Mouse (Mus musculus): Measurements from ENCODE around the gene Tmem245. TPM values are rescaled to one million over a fixed set of nuclear protein-coding genes. Genes with fewer than 3 reads are reported as not detected.

The Tmem245 gene
- polyA plus RNA-seq, 1 experiment from 2014 or later = 17.3 TPM

DNA sequence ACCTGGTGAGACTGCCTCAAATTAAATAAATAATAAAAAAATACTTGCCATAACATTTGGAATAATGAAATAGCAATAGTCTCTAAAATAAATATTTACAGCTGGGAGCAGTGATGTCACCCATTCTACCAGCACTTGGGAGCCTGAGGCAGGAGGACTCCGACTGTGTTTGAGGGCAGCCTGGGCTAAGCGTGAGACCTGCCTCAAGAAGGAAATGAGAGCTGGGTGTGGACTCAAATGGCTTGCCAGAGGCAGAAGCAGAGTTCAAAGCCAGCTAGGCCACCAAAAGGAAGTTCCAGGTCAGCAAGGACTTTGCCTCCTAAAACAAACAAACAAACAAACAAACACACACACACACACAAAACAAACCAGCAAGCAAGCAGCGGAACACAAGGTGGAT is 99.8 kb downstream of the Tmem245 start:
- Histone ChIP-seq H3K4me2 (ENCODE audit: low read depth, low read length) (no peak overlapping the region), H3K36me3 (ENCODE audit: control insufficient read depth, insufficient read depth) (peaks cover 12% of the 10 kb centered on the region; the same call in 1 of the 2 replicates), H3K9me3 (replicated peaks; ENCODE audit: control insufficient read depth, low read length) (peaks cover 5% of the 10 kb centered on the region; the same call in 1 of the 2 replicates), H3K27me3 (ENCODE audit: control insufficient read depth, insufficient read depth, low read length) (no peaks in the 10 kb centered on the region), H3K4me1 (ENCODE audit: control insufficient read depth, insufficient read depth, low read length) (peaks cover 6% of the 10 kb centered on the region), H3K27ac (ENCODE audit: low read length) (no peak overlapping the region), H3K9ac (ENCODE audit: low read length) (no peak overlapping the region), H3K4me3 (ENCODE audit: low read length) (no peak overlapping the region)
- WGBS = 83% methylated on average over 3 of the region's 3 CpGs
- ATAC-seq (replicated peaks; ENCODE audit: extremely low read depth, insufficient read depth, low FRiP score) = no peak

DNA sequence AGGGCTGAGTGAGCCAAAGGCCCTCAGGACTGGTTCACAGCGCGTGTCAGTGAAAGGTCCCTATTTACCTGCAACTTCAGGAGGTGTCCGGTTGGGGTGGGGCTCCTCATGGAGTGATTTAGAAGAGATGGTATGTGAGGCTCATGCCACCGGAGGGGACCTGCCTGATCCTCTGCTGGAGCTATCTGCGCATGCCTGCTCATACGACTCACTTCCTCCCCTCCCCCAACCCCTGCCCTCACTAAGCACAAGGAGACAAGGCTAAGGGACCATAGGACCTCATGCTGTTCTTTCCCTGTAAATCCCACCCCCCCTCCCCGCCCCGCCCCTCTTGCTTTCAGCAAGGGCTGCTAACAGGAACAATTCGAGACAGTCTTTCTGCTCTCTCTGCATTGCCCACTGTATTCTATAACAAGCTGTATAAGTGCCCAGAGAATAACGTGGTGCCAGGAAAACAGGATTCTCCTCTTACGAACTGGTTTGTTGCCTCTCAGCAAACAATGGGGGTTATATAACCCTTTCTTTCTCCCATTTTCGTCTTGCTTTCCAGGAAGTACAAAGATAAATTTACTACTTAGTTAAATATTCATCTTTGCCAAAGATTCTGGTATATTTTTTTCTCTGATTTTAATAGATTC is 101.2 kb downstream of the Tmem245 start:
- Histone ChIP-seq H3K36me3 (ENCODE audit: control insufficient read depth, insufficient read depth) (peaks cover 12% of the 10 kb centered on the region; the same call in 1 of the 2 replicates), H3K27ac (ENCODE audit: low read length) (no peak overlapping the region), H3K4me1 (ENCODE audit: control insufficient read depth, insufficient read depth, low read length) (peaks cover 6% of the 10 kb centered on the region), H3K4me3 (ENCODE audit: low read length) (no peak overlapping the region), H3K9ac (ENCODE audit: low read length) (no peak overlapping the region), H3K27me3 (ENCODE audit: control insufficient read depth, insufficient read depth, low read length) (no peaks in the 10 kb centered on the region), H3K4me2 (ENCODE audit: low read depth, low read length) (no peak overlapping the region), H3K9me3 (replicated peaks; ENCODE audit: control insufficient read depth, low read length) (peaks cover 5% of the 10 kb centered on the region; the same call in 1 of the 2 replicates)
- WGBS = 60% methylated on average over 12 of the region's 12 CpGs
- no peak for ATAC-seq (replicated peaks; ENCODE audit: extremely low read depth, insufficient read depth, low FRiP score)

DNA sequence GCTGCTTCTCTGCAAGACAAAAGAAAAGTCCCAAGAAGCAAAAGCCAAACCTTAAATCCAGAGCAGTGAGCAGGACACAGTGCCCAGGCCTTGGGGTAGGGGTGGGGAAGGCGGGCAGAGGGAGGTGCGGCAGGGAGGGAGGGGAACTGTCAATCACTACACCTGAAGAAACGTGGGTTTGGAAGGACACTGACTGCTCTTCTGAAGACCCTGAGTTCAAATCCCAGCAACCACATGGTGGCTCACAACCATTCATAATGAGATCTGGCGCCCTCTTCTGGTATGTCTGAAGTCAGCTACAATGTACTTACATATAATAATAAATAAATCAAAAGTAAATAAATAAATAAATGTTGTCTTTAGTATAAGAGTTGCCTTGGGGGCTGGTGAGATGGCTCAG is 102.3 kb downstream of the Tmem245 start:
- no peak overlapping the region for H3K27ac ChIP-seq (ENCODE audit: low read length)
- ATAC-seq (replicated peaks; ENCODE audit: extremely low read depth, insufficient read depth, low FRiP score) = no peak
- no peak overlapping the region for H3K9ac ChIP-seq (ENCODE audit: low read length)
- peaks cover 5% of the 10 kb centered on the region; the same call in 1 of the 2 replicates for H3K9me3 ChIP-seq (replicated peaks; ENCODE audit: control insufficient read depth, low read length)
- H3K36me3 ChIP-seq (ENCODE audit: control insufficient read depth, insufficient read depth) = peaks cover 12% of the 10 kb centered on the region; the same call in 1 of the 2 replicates
- no peaks in the 10 kb centered on the region for H3K27me3 ChIP-seq (ENCODE audit: control insufficient read depth, insufficient read depth, low read length)
- WGBS = 90% methylated on average over 4 of the region's 4 CpGs
- no peak overlapping the region for H3K4me2 ChIP-seq (ENCODE audit: low read depth, low read length)
- H3K4me3 ChIP-seq (ENCODE audit: low read length) = no peak overlapping the region
- H3K4me1 ChIP-seq (ENCODE audit: control insufficient read depth, insufficient read depth, low read length) = no peaks in the 10 kb centered on the region

DNA sequence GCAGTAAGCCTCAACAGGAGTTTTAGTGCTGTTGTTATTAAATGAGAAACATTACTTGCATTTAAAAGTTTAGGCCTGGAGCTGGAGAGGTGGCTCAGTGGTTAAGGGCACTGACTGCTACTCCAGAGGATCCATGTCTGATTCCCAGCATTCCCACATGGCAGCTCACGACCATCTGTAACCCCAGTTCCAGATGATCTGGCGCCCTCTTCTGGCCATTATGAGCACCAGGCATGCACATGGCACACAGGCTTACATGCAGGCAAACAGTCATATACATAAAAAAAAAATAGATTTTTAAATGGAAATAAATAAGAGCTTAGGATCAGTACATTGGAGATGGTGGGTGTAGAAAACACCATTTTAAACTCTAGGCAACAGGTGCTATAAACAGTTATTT is 103.3 kb downstream of the Tmem245 start:
- ATAC-seq (replicated peaks; ENCODE audit: extremely low read depth, insufficient read depth, low FRiP score) = no peak
- Histone ChIP-seq H3K4me1 (ENCODE audit: control insufficient read depth, insufficient read depth, low read length) (no peaks in the 10 kb centered on the region), H3K36me3 (ENCODE audit: control insufficient read depth, insufficient read depth) (peaks cover 12% of the 10 kb centered on the region; the same call in 1 of the 2 replicates), H3K4me2 (ENCODE audit: low read depth, low read length) (no peak overlapping the region), H3K9me3 (replicated peaks; ENCODE audit: control insufficient read depth, low read length) (peaks cover 5% of the 10 kb centered on the region; the same call in 1 of the 2 replicates), H3K4me3 (ENCODE audit: low read length) (no peak overlapping the region), H3K9ac (ENCODE audit: low read length) (no peak overlapping the region), H3K27ac (ENCODE audit: low read length) (no peak overlapping the region), H3K27me3 (ENCODE audit: control insufficient read depth, insufficient read depth, low read length) (no peaks in the 10 kb centered on the region)
- 84% methylated on average over 2 of the region's 2 CpGs for WGBS

- Histone ChIP-seq H3K36me3 (ENCODE audit: control insufficient read depth, insufficient read depth) (peaks cover 12% of the 10 kb centered on the region; the same call in 1 of the 2 replicates), H3K27ac (ENCODE audit: low read length) (peak overlapping the region; percentile 29; the same call in 1 of the 2 replicates), H3K27me3 (ENCODE audit: control insufficient read depth, insufficient read depth, low read length) (no peaks in the 10 kb centered on the region)
These were observed 104.7 kb downstream of the Tmem245 start for GRCm38 (mm10) chr4:56842501-56842900.

DNA sequence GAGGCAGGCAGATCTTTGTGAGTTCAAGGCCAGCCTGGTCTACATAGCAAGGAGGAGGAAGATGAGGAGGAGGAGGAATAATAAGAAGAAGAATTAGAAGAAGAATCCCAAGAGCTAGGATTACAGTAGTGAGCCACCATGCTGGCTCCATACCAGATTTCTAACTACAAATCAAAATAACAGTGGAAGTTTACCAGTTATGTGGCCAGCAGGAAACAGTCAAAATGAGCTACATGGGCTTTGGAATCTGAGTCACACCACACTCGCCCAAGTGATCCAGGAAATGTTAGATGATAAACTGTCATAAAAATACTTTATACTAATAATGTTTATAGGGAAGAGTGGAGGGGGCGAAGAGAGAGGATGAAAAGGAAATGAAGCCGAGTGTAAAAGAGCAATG is 106.9 kb downstream of the Tmem245 start:
- 72% methylated on average over 3 of the region's 3 CpGs for WGBS
- H3K4me3 ChIP-seq (ENCODE audit: low read length) = no peak overlapping the region
- H3K9me3 ChIP-seq (replicated peaks; ENCODE audit: control insufficient read depth, low read length) = peaks cover 5% of the 10 kb centered on the region; the same call in 1 of the 2 replicates
- no peak overlapping the region for H3K27ac ChIP-seq (ENCODE audit: low read length)
- no peak for ATAC-seq (replicated peaks; ENCODE audit: extremely low read depth, insufficient read depth, low FRiP score)
- no peaks in the 10 kb centered on the region for H3K4me1 ChIP-seq (ENCODE audit: control insufficient read depth, insufficient read depth, low read length)
- no peak overlapping the region for H3K4me2 ChIP-seq (ENCODE audit: low read depth, low read length)
- no peak overlapping the region for H3K9ac ChIP-seq (ENCODE audit: low read length)
- H3K36me3 ChIP-seq (ENCODE audit: control insufficient read depth, insufficient read depth) = peaks cover 12% of the 10 kb centered on the region; the same call in 1 of the 2 replicates
- H3K27me3 ChIP-seq (ENCODE audit: control insufficient read depth, insufficient read depth, low read length) = no peaks in the 10 kb centered on the region

More at GRCm38 (mm10) chr4:56842501-56842900, 104.7 kb downstream of the Tmem245 start:
- Histone ChIP-seq H3K4me2 (ENCODE audit: low read depth, low read length) (no peak overlapping the region), H3K9me3 (replicated peaks; ENCODE audit: control insufficient read depth, low read length) (peaks cover 5% of the 10 kb centered on the region; the same call in 1 of the 2 replicates), H3K9ac (ENCODE audit: low read length) (no peak overlapping the region), H3K4me1 (ENCODE audit: control insufficient read depth, insufficient read depth, low read length) (no peaks in the 10 kb centered on the region), H3K4me3 (ENCODE audit: low read length) (no peak overlapping the region)
- ATAC-seq (replicated peaks; ENCODE audit: extremely low read depth, insufficient read depth, low FRiP score) = no peak
- WGBS = 59% methylated on average over 7 of the region's 7 CpGs

DNA sequence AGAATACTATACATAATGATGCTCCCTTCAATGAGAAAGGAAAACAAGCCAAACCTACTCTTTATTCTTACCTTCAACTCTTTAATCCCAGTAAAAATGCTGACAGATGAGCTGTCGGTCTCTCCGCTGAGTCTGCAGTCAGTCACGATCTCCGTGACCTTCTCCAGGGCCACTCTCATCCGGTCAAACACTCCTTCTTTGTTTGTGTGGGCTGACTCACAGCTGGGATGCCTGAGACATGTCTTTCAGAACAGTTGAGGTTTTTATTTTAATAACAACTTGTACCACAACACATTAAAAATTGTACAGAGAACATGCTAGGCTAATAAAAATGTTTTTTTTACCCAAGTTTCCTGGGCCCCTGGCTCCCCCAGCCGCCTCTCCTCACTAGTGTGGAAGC is 109.6 kb downstream of the Tmem245 start:
- H3K27me3 ChIP-seq (ENCODE audit: control insufficient read depth, insufficient read depth, low read length) = no peaks in the 10 kb centered on the region
- 64% methylated on average over 6 of the region's 6 CpGs for WGBS
- H3K27ac ChIP-seq (ENCODE audit: low read length) = no peak overlapping the region
- no peak overlapping the region for H3K4me3 ChIP-seq (ENCODE audit: low read length)
- H3K4me2 ChIP-seq (ENCODE audit: low read depth, low read length) = no peak overlapping the region
- no peak overlapping the region for H3K9ac ChIP-seq (ENCODE audit: low read length)
- peaks cover 2% of the 10 kb centered on the region; the same call in 1 of the 2 replicates for H3K36me3 ChIP-seq (ENCODE audit: control insufficient read depth, insufficient read depth)
- H3K4me1 ChIP-seq (ENCODE audit: control insufficient read depth, insufficient read depth, low read length) = no peaks in the 10 kb centered on the region
- ATAC-seq (replicated peaks; ENCODE audit: extremely low read depth, insufficient read depth, low FRiP score) = no peak
- H3K9me3 ChIP-seq (replicated peaks; ENCODE audit: control insufficient read depth, low read length) = no peaks in the 10 kb centered on the region

DNA sequence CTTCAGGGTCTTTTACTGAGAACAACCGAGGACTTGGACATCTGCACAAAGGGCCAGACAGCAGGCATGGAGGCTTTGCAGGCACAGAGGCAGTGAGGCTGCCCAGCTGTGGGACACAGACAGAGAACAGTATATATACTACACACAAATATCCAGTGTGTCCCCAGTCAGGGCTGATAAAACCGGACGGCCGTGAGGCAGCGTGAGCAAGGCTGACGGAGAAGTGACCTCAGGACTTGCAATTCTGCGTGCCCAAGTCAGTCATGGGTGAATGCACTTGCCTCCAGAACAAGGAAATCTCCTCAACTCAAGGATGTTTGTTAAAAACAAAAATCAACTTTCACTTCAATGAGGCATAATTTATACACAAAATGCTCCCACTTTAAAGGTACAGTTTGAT is 115.2 kb downstream of the Tmem245 start:
- peaks cover 12% of the 10 kb centered on the region for H3K36me3 ChIP-seq (ENCODE audit: control insufficient read depth, insufficient read depth)
- no peak overlapping the region for H3K27ac ChIP-seq (ENCODE audit: low read length)
- H3K4me3 ChIP-seq (ENCODE audit: low read length) = no peak overlapping the region
- H3K9ac ChIP-seq (ENCODE audit: low read length) = no peak overlapping the region
- no peak overlapping the region for H3K4me2 ChIP-seq (ENCODE audit: low read depth, low read length)
- WGBS = 64% methylated on average over 7 of the region's 7 CpGs
- no peaks in the 10 kb centered on the region for H3K4me1 ChIP-seq (ENCODE audit: control insufficient read depth, insufficient read depth, low read length)
- H3K9me3 ChIP-seq (replicated peaks; ENCODE audit: control insufficient read depth, low read length) = no peaks in the 10 kb centered on the region
- no peaks in the 10 kb centered on the region for H3K27me3 ChIP-seq (ENCODE audit: control insufficient read depth, insufficient read depth, low read length)
- ATAC-seq (replicated peaks; ENCODE audit: extremely low read depth, insufficient read depth, low FRiP score) = no peak

DNA sequence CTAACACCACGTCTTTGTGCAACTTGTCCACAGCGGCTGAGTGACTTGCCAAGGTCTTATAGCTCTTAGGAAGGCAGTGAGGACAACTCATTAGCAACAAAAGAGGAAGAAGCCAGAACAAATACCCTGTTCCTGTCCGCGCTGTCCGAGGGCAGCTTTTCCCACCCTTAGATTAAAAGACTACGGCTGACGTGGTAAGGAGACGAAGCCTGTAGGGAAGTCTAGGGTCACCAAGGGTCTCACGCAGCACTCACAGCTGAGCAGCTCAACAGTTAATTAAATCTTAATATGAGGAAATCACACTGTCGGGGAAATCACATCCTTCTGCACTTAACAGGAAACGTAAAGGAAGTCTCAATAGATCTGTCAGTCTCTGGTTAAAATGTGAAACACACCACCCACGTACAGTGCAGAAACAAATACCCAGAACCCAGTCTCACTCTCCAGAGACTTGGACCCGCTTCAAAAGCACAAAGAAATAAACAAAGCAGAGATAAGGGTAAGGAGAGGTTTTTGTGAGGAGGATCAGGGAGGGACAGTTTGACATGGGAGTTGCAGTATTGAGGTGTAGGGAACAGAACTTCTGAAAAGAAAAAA is 116.1 kb downstream of the Tmem245 start:
- ATAC-seq (replicated peaks; ENCODE audit: extremely low read depth, insufficient read depth, low FRiP score) = peak; percentile 69
- H3K36me3 ChIP-seq (ENCODE audit: control insufficient read depth, insufficient read depth) = peaks cover 12% of the 10 kb centered on the region
- WGBS = 54% methylated on average over 13 of the region's 13 CpGs

More for the DNA sequence above, 116.1 kb downstream of the Tmem245 start:
- Histone ChIP-seq H3K4me3 (ENCODE audit: low read length) (no peak overlapping the region), H3K9ac (ENCODE audit: low read length) (no peak overlapping the region), H3K27me3 (ENCODE audit: control insufficient read depth, insufficient read depth, low read length) (no peaks in the 10 kb centered on the region), H3K4me2 (ENCODE audit: low read depth, low read length) (peak overlapping the region; percentile 30; the same call in 1 of the 2 replicates), H3K9me3 (replicated peaks; ENCODE audit: control insufficient read depth, low read length) (no peaks in the 10 kb centered on the region), H3K27ac (ENCODE audit: low read length) (peak overlapping the region; percentile 17; the same call in 1 of the 2 replicates), H3K4me1 (ENCODE audit: control insufficient read depth, insufficient read depth, low read length) (no peaks in the 10 kb centered on the region)
